Mouse (Mus musculus): ENCODE results near the gene A930018P22Rik.

DNA sequence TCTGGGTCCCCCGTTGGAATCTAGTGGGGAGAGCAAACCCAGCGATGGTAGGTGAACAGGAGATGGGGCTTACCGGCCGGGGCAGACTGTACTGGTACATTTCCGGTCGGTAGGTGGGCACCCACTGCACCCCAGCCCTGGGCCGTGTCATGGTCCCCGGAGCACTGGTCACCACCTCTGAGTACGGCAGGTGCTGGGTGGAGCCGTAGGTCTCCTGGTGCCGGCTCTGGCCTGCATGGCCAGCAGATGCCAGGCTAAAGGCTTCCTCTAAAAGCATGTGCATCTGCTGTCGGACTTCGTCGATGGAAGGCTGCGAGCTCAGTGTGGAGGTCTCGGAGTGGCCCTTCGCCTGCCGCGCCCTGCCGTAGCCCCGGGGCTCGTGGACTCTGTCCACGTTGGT is 45.2 kb downstream of the A930018P22Rik start:
- no peak for TF ChIP-seq CTCF (IDR thresholded peaks at IDR 0.05; ENCODE audit: borderline replicate concordance, insufficient read depth, low read length)
- TF ChIP-seq POLR2A (IDR thresholded peaks at IDR 0.05; ENCODE audit: low read depth, low read length) = no peak

Data from embryonic fibroblast, embryonic 13.5 days (primary cell).